Mouse (Mus musculus) left cerebral cortex, adult 8-10 months (tissue): Measurements from ENCODE around the gene Ttc4. TPM values are rescaled to one million over a fixed set of nuclear protein-coding genes. Genes with fewer than 3 reads are reported as not detected.

Experiments
- DNase-seq, 2 experiments: peaks; one replicate each; pipeline ENCODE4 v3.0.0; 2022; ENCODE audit warnings: low spot score in 2 of 2
- total RNA-seq, 4 experiments: library from RNA; stranded (reverse); gene quantifications; 2 replicates each; pipeline ENCODE4 v1.2.4; 2022

Ttc4 gene
- total RNA-seq, 4 experiments from 2014 or later = 39.8 to 43.6 (median 42.1) TPM

DNA sequence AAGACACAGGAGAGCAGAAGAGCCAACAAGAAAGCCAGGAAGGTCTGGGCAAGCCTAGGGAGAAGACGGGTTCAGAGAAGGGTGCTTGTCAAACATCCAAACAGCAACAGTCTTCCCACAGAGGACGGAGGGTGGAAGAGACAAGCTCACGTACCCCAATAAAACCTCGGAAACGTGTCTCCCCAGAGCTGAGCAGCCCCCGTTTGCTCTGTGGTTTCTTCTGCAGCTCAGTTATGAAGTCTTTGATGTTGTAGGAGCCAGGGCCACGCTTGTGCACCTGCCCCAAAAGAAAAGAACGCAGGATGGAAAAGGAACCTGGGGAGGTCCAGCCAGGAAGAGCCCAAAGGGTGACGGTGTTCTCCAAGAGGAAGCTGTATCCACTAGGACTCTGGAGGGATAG, 63.9 kb downstream of the Ttc4 start:
- no peak for DNase-seq

DNA sequence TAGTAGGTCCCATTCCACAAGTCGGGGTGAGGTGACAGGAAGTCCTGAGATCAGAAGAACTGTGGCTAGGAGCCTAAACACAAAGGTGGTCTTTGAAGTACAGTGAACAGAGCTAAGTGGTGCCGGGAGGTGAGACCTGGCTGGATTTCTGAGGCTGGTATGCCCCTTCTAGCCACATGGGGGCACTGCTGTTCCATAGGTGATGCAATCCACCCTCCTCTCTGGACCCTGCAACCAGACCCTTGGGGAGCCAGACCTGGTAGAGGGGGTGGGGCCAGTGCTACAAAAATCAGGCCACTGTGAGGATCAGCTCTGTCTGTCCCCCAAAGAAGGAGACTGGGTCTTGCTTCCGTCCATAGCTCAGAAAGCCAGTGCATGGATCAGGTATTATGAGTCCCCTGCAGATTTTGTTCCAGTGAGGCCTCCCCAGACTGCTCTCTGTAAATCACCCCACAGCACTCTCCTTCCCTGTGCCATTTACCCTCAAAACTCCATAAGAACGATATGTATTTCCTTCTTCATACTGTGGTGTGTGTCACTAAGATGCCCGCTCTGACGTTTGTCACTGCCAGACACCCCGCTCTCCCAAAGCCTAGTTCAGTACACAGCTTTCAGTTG, 64.5 kb downstream of the Ttc4 start:
- peak in 1 of 2 experiments; percentile 75 for DNase-seq

DNA sequence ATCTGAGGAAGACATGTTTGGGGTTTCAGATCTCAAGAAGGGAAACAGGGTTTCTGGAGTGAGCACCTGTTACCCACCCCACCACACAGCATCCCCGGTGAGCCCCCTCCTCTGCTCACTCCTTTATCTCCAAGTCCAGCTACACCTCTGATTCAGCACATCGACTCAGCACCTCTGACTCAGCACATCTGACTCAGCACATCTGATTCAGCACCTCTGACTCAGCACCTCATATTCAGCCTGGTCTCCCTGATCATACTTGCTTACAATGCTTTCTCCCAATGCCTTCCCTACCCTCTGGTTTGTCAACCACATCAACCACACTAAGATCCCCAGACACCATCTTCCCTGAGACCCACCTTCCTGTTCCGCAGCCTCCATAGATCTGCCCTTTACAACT, 65.2 kb downstream of the Ttc4 start:
- DNase-seq = no peak

DNA sequence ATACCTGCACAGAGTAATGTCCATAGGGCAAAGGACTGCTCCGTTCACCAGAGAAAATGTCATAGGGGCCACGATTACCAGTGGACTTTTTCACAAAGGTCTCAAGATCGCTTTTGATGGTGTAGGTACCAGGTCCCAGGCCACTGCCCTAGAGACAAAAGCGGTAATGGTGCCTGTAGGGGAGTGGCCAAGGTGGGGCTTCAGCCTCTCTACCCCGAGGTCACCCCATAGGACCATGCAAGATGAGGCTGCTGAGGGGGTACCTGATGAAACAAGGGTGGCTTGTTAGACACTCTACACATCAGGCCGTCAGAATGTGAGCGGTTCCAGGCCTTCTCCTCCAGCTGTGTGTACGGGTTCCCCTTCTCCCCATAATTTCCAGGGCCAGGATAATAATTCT, 65.6 kb downstream of the Ttc4 start:
- no peak for DNase-seq

Other genes with a start within 250 kb of the Ttc4 start
- gene Pcsk9, start 214.6 kb downstream of the Ttc4 start, total RNA-seq = 1 to 10 TPM; 3.8 to 4.7 (median 4.6) TPM
- not detected for gene Bsnd, start 186.7 kb downstream of the Ttc4 start, total RNA-seq
- gene Dhcr24, start 117.9 kb downstream of the Ttc4 start, total RNA-seq = 100 to 1,000 TPM in 2 of 4 experiments, 10 to 100 TPM in 2; 92.7 to 121 (median 102) TPM
- not detected for gene Lexm, start 61.7 kb downstream of the Ttc4 start, total RNA-seq
- 1 to 10 TPM in 1 of 4 experiments, under 1 TPM in 3; 0.68 to 1.0 (median 0.82) TPM for gene Ttc22, start 56.5 kb downstream of the Ttc4 start, total RNA-seq
- gene Pars2, start 27.9 kb downstream of the Ttc4 start, total RNA-seq = 1 to 10 TPM; 6.2 to 8.4 (median 7.7) TPM
- 1 to 10 TPM; 3.2 to 5.7 (median 4.0) TPM for gene Mroh7, start 52.0 kb upstream of the Ttc4 start, total RNA-seq
- under 1 TPM in 1 of 4 experiments, not detected in 3; 0.30 TPM for gene Fam151a, start 54.9 kb upstream of the Ttc4 start, total RNA-seq
- gene Acot11, start 126.1 kb upstream of the Ttc4 start, total RNA-seq = 10 to 100 TPM; 31.0 to 59.2 (median 51.8) TPM
- gene Ssbp3, start 231.8 kb upstream of the Ttc4 start, total RNA-seq = 100 to 1,000 TPM; 171 to 199 (median 187) TPM